Mouse (Mus musculus): ENCODE measurements at regions not wholly inside any gene's neighbourhood (a gene's known extent, or its start where the extent isn't known, plus 50 kb on each side); places are given as distances from the start of the nearest gene placed in this dataset.

DNA sequence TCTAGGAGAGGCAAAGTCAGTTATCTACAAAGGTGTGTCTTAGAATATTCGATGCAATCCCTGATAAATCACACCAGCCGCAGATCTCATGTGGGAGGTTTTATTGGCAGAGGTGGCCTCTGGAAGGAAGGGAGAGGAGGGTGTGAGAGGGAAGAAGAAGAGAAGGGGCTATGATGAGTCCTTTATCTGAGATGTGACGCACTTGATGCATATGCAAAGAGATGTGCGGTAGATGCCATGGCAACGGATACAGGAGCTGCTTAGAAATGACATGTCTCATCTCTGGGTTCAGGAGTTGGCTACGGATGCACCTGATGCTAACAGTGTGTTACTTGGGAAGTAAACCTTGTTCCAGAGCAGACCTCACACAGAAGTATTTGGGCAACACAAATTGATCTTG lies 718.6 kb upstream of the Gm21961 start:
- 0 out of 2 replicates have a peak, but pooled peaks cover 5% of the 10 kb centered on the region for H3K9me3 ChIP-seq (ENCODE audit: low read length)
- TF ChIP-seq POU5F1 (IDR thresholded peaks at IDR 0.05; ENCODE audit: borderline replicate concordance, low read length) (no peak), NANOG (IDR thresholded peaks at IDR 0.05; ENCODE audit: borderline replicate concordance, low read length) (no peak), CTCF (conservative IDR thresholded peaks at IDR 0.05; ENCODE audit: low read length) (no peak)
- H3K27me3 ChIP-seq (ENCODE audit: insufficient read depth, low read length): no peaks in the 10 kb centered on the region
- H3K36me3 ChIP-seq (ENCODE audit: insufficient read depth, low read length): no peaks in the 10 kb centered on the region
- peaks cover 2% of the 10 kb centered on the region; the same call in 1 of the 2 replicates for H3K4me1 ChIP-seq (replicated peaks; ENCODE audit: low read depth, low read length)
- H3K4me3 ChIP-seq (replicated peaks; ENCODE audit: low read length): no peak overlapping the region

GRCm38 (mm10) chr15:65731308-65731707 lies 716.6 kb upstream of the Gm21961 start:
- no peaks in the 10 kb centered on the region for H3K36me3 ChIP-seq (ENCODE audit: insufficient read depth, low read length)
- no peak overlapping the region for H3K4me3 ChIP-seq (replicated peaks; ENCODE audit: low read length)
- no peaks in the 10 kb centered on the region for H3K27me3 ChIP-seq (ENCODE audit: insufficient read depth, low read length)
- H3K9me3 ChIP-seq (ENCODE audit: low read length): no peaks in the 10 kb centered on the region
- TF ChIP-seq NANOG (IDR thresholded peaks at IDR 0.05; ENCODE audit: borderline replicate concordance, low read length): no peak
- TF ChIP-seq CTCF (conservative IDR thresholded peaks at IDR 0.05; ENCODE audit: low read length): no peak
- no peak for TF ChIP-seq POU5F1 (IDR thresholded peaks at IDR 0.05; ENCODE audit: borderline replicate concordance, low read length)
- H3K4me1 ChIP-seq (replicated peaks; ENCODE audit: low read depth, low read length): peaks cover 7% of the 10 kb centered on the region

DNA sequence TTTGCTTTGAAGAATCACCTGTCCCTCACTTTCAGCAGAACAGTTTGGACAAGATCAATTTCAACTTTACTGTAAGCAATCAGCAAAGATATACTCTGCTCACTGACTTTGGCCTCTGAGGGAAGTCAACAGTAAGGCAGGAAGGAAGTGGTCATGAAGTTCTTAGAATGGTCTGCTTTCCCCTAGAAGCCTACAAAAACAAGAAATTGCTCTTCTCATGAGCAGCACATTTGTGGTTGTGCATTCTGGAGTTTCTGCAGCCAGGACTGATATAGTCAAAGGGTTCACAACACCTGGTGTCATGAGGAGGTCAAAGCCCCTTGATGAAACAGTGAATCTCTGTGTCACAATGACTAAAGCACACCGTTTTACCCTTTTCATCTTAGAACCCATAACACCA lies 712.4 kb upstream of the Gm21961 start:
- Histone ChIP-seq H3K27me3 (ENCODE audit: insufficient read depth, low read length) (0 out of 2 replicates have a peak, but pooled peaks cover 4% of the 10 kb centered on the region), H3K9me3 (ENCODE audit: low read length) (no peaks in the 10 kb centered on the region), H3K4me3 (replicated peaks; ENCODE audit: low read length) (no peak overlapping the region), H3K4me1 (replicated peaks; ENCODE audit: low read depth, low read length) (peaks cover 16% of the 10 kb centered on the region), H3K36me3 (ENCODE audit: insufficient read depth, low read length) (no peaks in the 10 kb centered on the region)
- TF ChIP-seq NANOG (IDR thresholded peaks at IDR 0.05; ENCODE audit: borderline replicate concordance, low read length) (no peak), CTCF (conservative IDR thresholded peaks at IDR 0.05; ENCODE audit: low read length) (no peak), POU5F1 (IDR thresholded peaks at IDR 0.05; ENCODE audit: borderline replicate concordance, low read length) (no peak)

- Histone ChIP-seq H3K27me3 (ENCODE audit: insufficient read depth, low read length) (0 out of 2 replicates have a peak, but pooled peaks cover 4% of the 10 kb centered on the region), H3K4me3 (replicated peaks; ENCODE audit: low read length) (no peak overlapping the region), H3K4me1 (replicated peaks; ENCODE audit: low read depth, low read length) (peaks cover 16% of the 10 kb centered on the region), H3K36me3 (ENCODE audit: insufficient read depth, low read length) (no peaks in the 10 kb centered on the region), H3K9me3 (ENCODE audit: low read length) (no peaks in the 10 kb centered on the region)
- TF ChIP-seq NANOG (IDR thresholded peaks at IDR 0.05; ENCODE audit: borderline replicate concordance, low read length) (peak; percentile 41; the same call in 1 of the 2 replicates), CTCF (conservative IDR thresholded peaks at IDR 0.05; ENCODE audit: low read length) (no peak)
These were observed 711.6 kb upstream of the Gm21961 start for GRCm38 (mm10) chr15:65726271-65726670.

DNA sequence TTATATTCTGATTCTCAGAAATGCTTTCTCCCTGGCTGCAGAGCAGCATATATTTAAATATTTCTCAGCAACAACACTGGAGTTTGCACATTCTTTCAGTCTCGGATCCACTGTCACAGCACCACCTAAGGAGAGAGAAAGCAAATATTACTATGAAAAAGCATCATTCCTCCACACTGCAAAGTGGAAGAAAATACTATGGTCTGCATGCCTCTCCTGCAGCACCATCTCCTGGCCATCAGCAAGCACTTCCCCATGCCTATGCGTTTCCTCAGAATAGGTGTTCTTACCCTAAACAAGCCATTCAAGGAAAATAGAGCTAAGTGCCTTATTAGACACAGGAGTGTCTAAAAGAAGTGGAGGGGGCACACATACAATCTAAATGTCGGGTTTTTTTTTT lies 688.9 kb upstream of the Gm21961 start:
- Histone ChIP-seq H3K4me1 (replicated peaks; ENCODE audit: low read depth, low read length) (no peaks in the 10 kb centered on the region), H3K36me3 (ENCODE audit: insufficient read depth, low read length) (no peaks in the 10 kb centered on the region), H3K4me3 (replicated peaks; ENCODE audit: low read length) (no peak overlapping the region), H3K27me3 (ENCODE audit: insufficient read depth, low read length) (peaks cover 2% of the 10 kb centered on the region; the same call in 1 of the 2 replicates), H3K9me3 (ENCODE audit: low read length) (peaks cover 6% of the 10 kb centered on the region; the same call in 1 of the 2 replicates)
- TF ChIP-seq POU5F1 (IDR thresholded peaks at IDR 0.05; ENCODE audit: borderline replicate concordance, low read length): no peak
- peak; percentile 37 for TF ChIP-seq CTCF (conservative IDR thresholded peaks at IDR 0.05; ENCODE audit: low read length)

DNA sequence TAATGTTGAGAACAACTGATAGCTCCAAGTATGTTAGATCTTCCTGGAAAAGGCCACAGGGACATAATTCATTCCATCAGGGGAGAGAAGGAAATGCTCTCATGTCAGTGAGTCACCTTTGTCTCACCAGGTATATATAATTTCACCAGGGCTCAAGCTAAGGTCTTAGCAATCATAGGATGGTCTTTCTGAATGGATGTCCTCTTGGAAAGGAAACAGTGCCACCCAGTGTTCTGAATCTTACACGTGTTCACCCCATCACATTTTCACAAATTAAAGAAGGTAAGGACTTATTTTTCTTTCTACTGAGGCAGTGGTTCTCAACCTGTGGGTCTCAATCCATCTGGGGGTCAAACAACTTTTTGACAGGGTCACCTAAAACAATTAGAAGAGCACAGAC lies 686.8 kb upstream of the Gm21961 start:
- TF ChIP-seq CTCF (conservative IDR thresholded peaks at IDR 0.05; ENCODE audit: low read length): no peak
- no peak for TF ChIP-seq POU5F1 (IDR thresholded peaks at IDR 0.05; ENCODE audit: borderline replicate concordance, low read length)

GRCm38 (mm10) chr15:65698596-65698995 lies 683.9 kb upstream of the Gm21961 start:
- Histone ChIP-seq H3K9me3 (ENCODE audit: low read length) (no peaks in the 10 kb centered on the region), H3K4me1 (replicated peaks; ENCODE audit: low read depth, low read length) (no peaks in the 10 kb centered on the region)

More for the DNA sequence above, 686.8 kb upstream of the Gm21961 start:
- Histone ChIP-seq H3K27me3 (ENCODE audit: insufficient read depth, low read length) (peaks cover 2% of the 10 kb centered on the region; the same call in 1 of the 2 replicates), H3K4me3 (replicated peaks; ENCODE audit: low read length) (no peak overlapping the region), H3K9me3 (ENCODE audit: low read length) (no peaks in the 10 kb centered on the region), H3K36me3 (ENCODE audit: insufficient read depth, low read length) (no peaks in the 10 kb centered on the region), H3K4me1 (replicated peaks; ENCODE audit: low read depth, low read length) (no peaks in the 10 kb centered on the region)

More at GRCm38 (mm10) chr15:65698596-65698995, 683.9 kb upstream of the Gm21961 start:
- H3K27me3 ChIP-seq (ENCODE audit: insufficient read depth, low read length): no peaks in the 10 kb centered on the region
- no peak overlapping the region for H3K4me3 ChIP-seq (replicated peaks; ENCODE audit: low read length)
- TF ChIP-seq POU5F1 (IDR thresholded peaks at IDR 0.05; ENCODE audit: borderline replicate concordance, low read length): no peak
- TF ChIP-seq NANOG (IDR thresholded peaks at IDR 0.05; ENCODE audit: borderline replicate concordance, low read length): no peak
- no peak for TF ChIP-seq CTCF (conservative IDR thresholded peaks at IDR 0.05; ENCODE audit: low read length)
- no peaks in the 10 kb centered on the region for H3K36me3 ChIP-seq (ENCODE audit: insufficient read depth, low read length)

Measured in E14TG2a.4 (cell line).